Mouse (Mus musculus) mesoderm, embryonic 11.5 days (tissue): Measurements from ENCODE around the gene Tmem79.
"Not testable (repeated sequence)": the region's sequence is repeated elsewhere in the genome, so short reads cannot be mapped to it uniquely, and the experiment has no call there.

Experiments
- DNase-seq: peaks from one replicate; pipeline ENCODE4 v3.0.0-alpha.2; 2012; ENCODE audit warnings: low read depth, low spot score

The Tmem79 gene

GRCm38 (mm10) chr3:88336058-88337013, at the start of gene Tmem79, which contains the start of gene Smg5:
TSS of gene Tmem79 (minus strand) at chr3:88336148.
TSS of gene Smg5 (plus strand) at chr3:88336260.
- peak; percentile 97 for DNase-seq

DNA sequence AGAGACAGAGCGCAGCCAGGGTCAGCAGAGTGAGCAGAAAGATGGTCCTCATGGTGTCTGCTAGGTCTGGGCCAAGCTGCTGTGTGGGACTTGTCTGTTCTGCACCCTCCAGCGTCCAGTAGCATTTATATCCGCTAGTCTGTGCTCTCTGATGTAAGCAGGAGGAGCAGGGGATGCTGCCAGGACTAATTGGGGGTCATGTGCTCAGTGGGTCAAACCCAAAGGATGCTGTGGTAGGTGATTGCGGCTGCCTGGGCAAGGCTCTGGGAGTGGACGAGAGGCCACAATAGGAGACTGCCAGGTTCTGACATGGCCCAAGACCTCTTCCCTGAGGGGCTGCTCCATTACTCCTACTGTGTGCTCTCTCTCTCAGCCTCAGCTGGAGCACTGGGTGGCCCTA, 48.4 kb upstream of the Tmem79 start, which contains the start of gene Bglap:
TSS of gene Bglap (minus strand) at position 101 of the 400 bp plus-strand sequence.
- no peak for DNase-seq

- not testable (repeated sequence) for DNase-seq
Observed at GRCm38 (mm10) chr3:88382383-88382782, 46.4 kb upstream of the Tmem79 start.

DNA sequence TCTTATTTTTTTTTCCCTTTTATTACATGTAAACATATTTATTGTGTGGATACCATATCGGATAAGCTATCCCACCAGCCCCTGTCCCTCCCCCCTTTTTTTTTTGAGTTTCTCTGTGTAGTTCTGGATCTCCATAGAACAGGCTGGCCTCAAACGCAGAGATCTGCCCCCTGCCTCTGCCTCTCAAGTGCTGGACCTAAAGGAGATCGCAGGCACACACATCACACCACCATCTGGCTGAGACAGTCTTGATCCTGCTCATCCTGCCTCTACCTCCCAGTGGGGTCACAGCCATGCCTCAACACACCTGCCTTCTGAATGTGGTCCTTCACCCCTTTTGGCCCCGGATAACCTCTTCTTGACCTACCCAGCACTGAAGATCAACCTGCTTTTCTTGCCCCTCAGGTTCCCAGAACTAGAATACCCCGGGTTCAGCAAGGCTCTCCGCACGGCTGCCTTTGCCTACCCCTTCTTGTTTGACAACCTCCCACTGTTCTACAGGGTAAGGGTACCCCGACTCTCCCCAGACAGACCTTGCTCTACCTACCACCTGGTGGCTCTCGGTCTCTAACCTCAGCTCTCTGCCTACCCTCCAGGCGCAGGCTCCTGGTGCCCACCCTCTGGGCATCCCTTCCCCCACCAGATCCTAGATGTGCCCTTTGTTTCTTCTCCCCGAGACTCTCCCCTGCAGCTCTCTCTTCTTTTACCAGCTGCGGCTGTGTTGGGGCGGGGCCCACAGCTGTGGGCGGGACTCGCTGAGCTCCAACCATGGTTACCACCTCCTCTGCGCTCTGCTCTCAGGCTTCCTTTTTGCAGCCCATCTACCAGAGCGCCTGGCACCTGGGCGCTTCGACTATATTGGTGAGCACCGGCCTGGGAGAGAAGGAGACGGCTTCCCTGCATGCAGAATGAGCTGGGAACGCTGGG, 45.7 kb upstream of the Tmem79 start:
- DNase-seq = not testable (repeated sequence)

DNA sequence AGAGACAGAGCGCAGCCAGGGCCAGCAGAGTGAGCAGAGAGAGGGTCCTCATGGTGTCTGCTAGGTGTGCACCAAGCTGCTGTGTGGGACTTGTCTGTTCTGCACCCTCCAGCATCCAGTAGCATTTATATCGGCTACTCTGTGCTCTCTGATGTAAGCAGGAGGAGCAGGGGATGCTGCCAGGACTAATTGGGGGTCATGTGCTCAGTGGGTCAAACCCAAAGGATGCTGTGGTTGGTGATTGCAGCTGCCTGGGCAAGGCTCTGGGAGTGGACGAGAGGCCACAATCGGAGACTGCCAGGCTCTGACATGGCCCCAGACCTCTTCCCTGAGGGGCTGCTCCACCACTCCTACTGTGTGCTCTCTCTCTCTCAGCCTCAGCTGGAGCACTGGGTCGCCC, 42.7 kb upstream of the Tmem79 start, which contains the start of gene Bglap2:
TSS of gene Bglap2 (minus strand) at position 101 of the 400 bp plus-strand sequence.
- not testable (repeated sequence) for DNase-seq

DNA sequence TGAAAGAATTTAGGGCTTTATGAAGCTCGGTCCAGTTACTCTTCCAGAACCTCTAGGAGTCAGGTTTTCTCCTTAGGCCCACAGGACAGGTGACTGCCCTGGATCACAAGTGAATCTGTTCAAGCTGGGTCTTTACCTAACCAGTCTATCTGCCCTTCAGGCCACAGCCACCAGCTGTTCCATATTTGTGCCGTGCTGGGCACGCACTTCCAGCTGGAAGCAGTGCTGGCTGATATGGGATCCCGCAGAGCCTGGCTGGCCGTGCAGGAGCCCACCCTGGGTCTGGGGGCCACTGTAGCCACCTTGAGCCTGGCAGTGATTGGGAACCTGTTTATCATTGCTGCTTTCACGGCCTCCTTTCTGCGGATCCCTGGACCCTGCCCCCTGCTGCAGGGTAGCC, 40.7 kb upstream of the Tmem79 start:
- not testable (repeated sequence) for DNase-seq

DNA sequence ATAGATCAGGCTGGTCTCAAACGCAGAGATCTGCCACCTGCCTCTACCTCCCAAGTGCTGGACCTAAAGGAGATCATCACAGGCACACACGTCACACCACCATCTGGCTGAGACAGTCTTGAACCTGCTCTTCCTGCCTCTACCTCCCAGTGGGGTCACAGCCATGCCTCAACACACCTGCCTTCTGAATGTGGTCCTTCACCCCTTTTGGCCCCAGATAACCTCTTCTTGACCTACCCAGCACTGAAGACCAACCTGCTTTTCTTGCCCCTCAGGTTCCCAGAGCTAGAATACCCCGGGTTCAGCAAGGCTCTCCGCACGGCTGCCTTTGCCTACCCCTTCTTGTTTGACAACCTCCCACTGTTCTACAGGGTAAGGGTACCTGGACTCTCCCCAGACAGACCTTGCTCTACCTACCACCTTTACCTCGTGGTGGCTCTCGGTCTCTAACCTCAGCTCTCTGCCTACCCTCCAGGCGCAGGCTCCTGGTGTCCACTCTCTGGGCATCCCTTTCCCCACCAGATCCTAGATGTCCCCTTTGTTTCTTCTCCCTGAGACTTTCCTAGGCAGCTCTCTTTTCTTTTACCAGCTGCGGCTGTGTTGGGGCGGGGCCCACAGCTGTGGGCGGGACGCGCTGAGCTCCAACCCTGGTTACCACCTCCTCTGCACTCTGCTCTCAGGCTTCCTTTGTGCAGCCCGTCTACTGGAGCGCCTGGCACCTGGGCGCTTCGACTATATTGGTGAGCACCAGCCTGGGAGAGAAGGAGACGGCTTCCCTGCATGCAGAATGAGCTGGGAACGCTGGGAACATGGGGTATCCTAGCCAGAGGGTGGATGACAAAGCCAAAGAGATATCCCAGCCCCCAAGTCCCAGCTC, 40.0 kb upstream of the Tmem79 start:
- peak; percentile 50 for DNase-seq

DNA sequence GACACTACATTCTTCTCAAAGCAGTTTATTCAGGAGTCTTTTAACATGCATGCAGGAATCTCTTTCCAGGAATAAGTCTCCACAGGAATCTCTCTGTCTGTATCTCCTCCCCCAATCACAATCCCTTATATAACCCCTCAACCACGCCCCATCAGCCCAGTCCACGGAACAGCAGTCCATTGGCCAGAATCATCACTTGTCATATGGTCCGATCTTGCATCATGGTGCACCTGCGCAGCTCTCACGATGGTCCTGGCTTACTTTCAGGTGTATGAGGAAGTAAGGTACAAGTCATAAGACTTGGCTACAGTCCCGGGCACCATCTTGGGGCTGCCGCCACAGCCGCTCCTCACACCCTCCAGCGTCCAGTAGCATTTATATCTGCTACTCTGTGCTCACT, 36.7 kb upstream of the Tmem79 start, which contains the start of gene Bglap3:
TSS of gene Bglap3 (minus strand) at position 101 of the 400 bp plus-strand sequence.
- not testable (repeated sequence) for DNase-seq

- not testable (repeated sequence) for DNase-seq
Observed at GRCm38 (mm10) chr3:88368511-88368910, 32.6 kb upstream of the Tmem79 start.

DNA sequence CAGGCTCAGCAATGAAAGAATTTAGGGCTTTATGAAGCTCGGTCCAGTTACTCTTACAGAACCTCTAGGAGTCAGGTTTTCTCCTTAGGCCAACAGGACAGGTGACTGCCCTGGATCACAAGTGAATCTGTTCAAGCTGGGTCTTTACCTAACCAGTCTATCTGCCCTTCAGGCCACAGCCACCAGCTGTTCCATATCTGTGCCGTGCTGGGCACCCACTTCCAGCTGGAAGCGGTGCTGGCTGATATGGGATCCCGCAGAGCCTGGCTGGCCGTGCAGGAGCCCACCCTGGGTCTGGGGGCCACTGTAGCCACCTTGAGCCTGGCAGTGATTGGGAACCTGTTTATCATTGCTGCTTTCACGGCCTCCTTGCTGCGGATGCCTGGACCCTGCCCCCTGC, 31.6 kb upstream of the Tmem79 start:
- not testable (repeated sequence) for DNase-seq

DNA sequence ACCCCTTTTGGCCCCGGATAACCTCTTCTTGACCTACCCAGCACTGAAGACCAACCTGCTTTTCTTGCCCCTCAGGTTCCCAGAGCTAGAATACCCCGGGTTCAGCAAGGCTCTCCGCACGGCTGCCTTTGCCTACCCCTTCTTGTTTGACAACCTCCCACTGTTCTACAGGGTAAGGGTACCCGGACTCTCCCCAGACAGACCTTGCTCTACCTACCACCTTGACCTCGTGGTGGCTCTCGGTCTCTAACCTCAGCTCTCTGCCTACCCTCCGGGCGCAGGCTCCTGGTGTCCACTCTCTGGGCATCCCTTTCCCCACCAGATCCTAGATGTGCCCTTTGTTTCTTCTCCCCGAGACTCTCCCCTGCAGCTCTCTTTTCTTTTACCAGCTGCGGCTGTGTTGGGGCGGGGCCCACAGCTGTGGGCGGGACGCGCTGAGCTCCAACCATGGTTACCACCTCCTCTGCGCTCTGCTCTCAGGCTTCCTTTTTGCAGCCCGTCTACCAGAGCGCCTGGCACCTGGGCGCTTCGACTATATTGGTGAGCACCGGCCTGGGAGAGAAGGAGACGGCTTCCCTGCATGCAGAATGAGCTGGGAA, 31.0 kb upstream of the Tmem79 start:
- peak; percentile 60 for DNase-seq

DNA sequence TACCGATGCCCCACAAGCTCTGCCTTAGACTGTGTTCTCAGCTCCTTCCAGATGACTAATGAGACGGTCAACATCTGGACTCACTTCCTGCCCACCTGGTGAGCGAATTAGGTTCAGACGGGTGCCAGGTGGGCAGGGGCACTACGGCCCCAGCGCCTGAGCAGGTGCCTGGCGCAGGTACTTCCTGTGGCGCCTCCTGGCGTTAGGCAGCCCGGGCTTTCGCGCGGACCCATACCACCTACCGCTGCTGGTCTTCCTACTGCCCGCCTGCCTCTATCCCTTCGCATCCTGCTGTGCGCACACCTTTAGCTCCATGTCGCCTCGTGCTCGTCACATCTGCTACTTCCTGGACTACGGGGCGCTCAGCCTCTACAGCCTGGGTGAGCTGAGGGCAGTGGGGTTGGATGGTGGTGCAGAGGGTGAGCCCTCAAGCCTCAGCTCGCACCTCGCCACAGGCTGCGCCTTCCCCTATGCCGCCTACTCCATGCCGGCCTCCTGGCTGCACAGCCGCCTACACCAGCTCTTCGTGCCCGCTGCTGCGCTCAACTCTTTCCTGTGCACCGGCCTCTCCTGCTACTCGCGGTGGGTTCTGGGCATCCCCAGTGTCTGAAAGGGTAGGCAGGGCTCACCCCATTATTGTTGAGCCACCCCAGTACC, 29.9 kb upstream of the Tmem79 start:
- no peak for DNase-seq

GRCm38 (mm10) chr3:88364337-88364736, 28.4 kb upstream of the Tmem79 start, which contains the start of gene Paqr6:
TSS of gene Paqr6 (plus strand) at chr3:88364584.
- peak; percentile 54 for DNase-seq

- DNase-seq = no peak
Observed at GRCm38 (mm10) chr3:88363700-88364099, 27.8 kb upstream of the Tmem79 start.

DNA sequence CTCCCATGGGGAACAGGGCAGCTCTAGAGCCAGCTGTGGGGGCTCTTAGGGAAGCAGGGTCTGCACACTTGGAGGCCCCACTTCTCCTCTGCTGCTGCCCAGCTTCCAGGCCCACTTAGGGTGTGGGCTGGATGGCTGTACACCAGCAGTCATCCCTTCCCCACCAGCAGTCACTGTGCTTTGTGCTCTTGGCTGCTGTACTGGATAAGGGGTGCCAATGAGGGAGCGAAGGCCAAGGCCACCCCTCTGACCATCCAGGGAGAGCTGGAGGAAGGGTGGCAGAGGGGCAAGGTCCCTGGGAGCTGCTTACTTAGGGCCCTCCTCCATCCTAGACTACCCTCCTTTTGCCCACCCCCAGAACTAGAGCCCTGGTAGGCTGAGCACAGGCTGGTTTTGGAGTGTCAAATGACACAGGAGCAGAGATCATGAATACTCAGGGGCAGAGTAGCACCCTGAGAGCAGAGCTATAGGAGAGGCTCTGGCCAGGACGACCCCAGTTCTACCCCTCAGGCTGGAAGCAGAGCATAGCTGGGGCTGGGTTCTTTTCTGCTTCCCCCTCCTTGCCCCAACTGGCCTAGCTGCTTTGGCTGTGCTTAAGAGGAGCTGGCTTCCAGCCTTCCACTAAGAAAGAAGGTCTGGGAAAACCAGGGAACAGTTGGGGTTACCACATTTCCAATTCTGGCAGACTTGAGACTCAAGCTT, 25.8 kb upstream of the Tmem79 start:
- no peak for DNase-seq

GRCm38 (mm10) chr3:88361096-88361495, 25.1 kb upstream of the Tmem79 start:
- DNase-seq = no peak

DNA sequence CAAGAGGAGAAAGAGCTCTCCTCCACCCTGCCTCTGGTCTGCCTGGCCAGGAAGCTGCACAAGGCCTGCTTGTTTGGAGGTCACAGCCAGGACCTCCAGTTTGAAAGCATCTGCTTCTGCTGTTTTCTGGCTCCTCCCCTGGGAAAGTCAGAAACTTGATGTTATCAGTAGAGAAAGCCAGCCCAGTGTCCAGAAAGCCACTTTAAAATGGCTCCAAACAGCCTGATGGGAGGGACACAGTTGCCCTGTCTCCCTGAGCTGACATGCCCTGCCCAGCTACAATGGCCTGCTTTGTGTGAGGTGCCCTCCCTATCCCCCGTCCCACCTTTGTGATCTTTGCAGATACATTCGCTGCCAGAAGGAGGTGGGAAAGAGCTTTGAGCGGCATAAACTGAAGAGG, 24.0 kb upstream of the Tmem79 start:
- DNase-seq = no peak

DNA sequence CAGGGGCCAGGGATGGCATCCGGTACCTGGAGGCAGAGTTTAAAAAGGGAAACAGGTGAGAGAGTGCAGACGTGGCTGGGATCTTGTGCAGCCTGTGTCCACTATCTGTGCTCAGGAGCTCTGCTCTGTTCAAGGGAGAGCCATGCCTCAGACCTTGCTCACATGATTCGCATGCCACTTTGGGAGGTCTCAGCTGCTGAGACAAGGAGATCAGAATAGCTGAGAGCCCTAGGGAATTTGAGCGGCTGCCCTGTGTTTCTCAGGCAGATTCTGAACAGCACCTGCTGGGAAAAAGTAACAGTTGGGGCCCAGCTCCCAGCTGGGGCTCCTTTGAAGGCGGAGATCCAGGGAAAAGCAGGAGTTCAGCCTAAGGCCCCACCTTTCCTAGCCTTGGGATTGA, 23.6 kb upstream of the Tmem79 start:
- no peak for DNase-seq
